Mouse (Mus musculus): Measurements from ENCODE around the gene Lingo1.

DNA sequence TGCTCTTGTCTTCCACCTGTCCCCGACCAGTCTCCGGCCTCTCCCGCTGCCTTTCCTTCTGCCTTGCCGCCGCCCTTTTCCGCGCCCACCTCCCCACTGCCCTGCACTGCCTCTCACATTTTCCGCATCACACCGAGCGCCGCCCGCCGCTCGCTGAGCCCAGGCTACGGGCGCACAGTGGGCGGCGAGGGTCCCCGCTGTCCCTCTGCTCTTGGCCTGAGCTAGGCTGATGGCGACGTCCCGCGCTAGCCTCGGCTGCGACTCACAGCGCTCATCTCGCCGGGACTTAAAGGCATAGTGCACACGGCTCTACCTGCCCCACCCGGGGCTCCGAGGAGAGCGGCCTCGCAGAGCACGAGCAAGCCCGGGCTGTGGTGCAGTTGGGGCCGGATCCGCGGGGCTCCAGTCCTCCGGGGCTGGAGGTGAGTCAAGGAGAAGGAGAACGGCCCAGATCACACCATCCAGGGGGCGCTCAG is 426 bp upstream of the Lingo1 start:
- TF ChIP-seq CTCF (IDR thresholded peaks at IDR 0.05) (no peak), EP300 (IDR thresholded peaks at IDR 0.05) (no peak)
